ENCODE assay signal across 9 mouse cellular contexts in genomic region chr7:40898096-40898710, GRCm38 (mm10). TPM values are rescaled to one million over a fixed set of nuclear protein-coding genes. Genes with fewer than 3 reads are reported as not detected.
DNase-seq lines count a peak whose midpoint lies in the region; ATAC-seq and TF ChIP-seq lines count a peak whose summit lies in the region.
"Had no signal": no experiment of that assay in that cellular context is flagged by ENCODE, and none has a peak within 500 bp of the region (broad histone marks: within the 10 kb centered on the region; RNA-seq: fewer than 3 reads in every experiment).

Vstm2b (plus strand) TSS chr7:40898328.

- H3K27ac ChIP-seq in testis, adult 2 months (ENCODE audit: control insufficient read depth, insufficient read depth, low read depth, low read length): no peak within 1 kb of the TSS
- H3K27ac ChIP-seq in neural tube, embryonic 12.5 days: no peak within 1 kb of the TSS

- TF ChIP-seq POLR2A in testis, adult 2 months (IDR thresholded peaks at IDR 0.05; ENCODE audit: control insufficient read depth, low read depth, low read length): no peak

- H3K9me3 ChIP-seq in neural tube, embryonic 12.5 days: no peaks in the 10 kb centered on the region

- peak; percentile 10 for ATAC-seq in neural tube, embryonic 12.5 days (ENCODE audit: low FRiP score, low read depth)

- peaks cover 2% of the 10 kb centered on the region for H3K4me1 ChIP-seq in testis, adult 2 months (ENCODE audit: control insufficient read depth, insufficient read depth, low read length)
- peaks cover 23% of the 10 kb centered on the region for H3K4me1 ChIP-seq in neural tube, embryonic 12.5 days

- TF ChIP-seq CTCF in testis, adult 2 months (IDR thresholded peaks at IDR 0.05; ENCODE audit: control insufficient read depth, insufficient read depth, insufficient replicate concordance, low read depth, low read length): no peak

- H3K9ac ChIP-seq in neural tube, embryonic 12.5 days: peak within 1 kb of the TSS; percentile 68

- DNase-seq in frontal cortex, postnatal 10 days (ENCODE audit: low spot score in 2 of 2): peak; percentile 18 to 35
- DNase-seq in frontal cortex, postnatal 36 days (ENCODE audit: low spot score in 2 of 2): no peak
- DNase-seq in testis, postnatal 10 days (ENCODE audit: low spot score): no peak
- DNase-seq in left cerebral cortex, postnatal 25 days (ENCODE audit: low spot score in 2 of 2): no peak
- DNase-seq in Muller cell, postnatal 12 days (ENCODE audit: inconsistent ontology term): no peak
- no peak for DNase-seq in thymus, postnatal 0 days (ENCODE audit: low spot score)

- H3K27me3 ChIP-seq in testis, adult 2 months (ENCODE audit: control insufficient read depth, insufficient read depth, low read length): no peaks in the 10 kb centered on the region; the same call in 1 of the 2 replicates
- H3K27me3 ChIP-seq in neural tube, embryonic 12.5 days (replicated peaks): peaks cover 49% of the 10 kb centered on the region

- H3K4me2 ChIP-seq in neural tube, embryonic 12.5 days (replicated peaks): peak within 1 kb of the TSS; percentile 96

- 2% methylated on average over 33 of the region's 35 CpGs for WGBS in neural tube, embryonic 12.5 days

- H3K36me3 ChIP-seq in testis, adult 2 months (ENCODE audit: control insufficient read depth, insufficient read depth, low read length): no peaks in the 10 kb centered on the region
- no peaks in the 10 kb centered on the region for H3K36me3 ChIP-seq in neural tube, embryonic 12.5 days

- intact Hi-C loops in left cerebral cortex, postnatal 25 days (cut with DNase I): no loop called here

- peak within 1 kb of the TSS; percentile 52 for H3K4me3 ChIP-seq in testis, adult 2 months (ENCODE audit: control insufficient read depth, low read depth, low read length)
- peak within 1 kb of the TSS; percentile 62 for H3K4me3 ChIP-seq in neural tube, embryonic 12.5 days
- H3K4me3 ChIP-seq: erythroblast, embryonic 14.5 days had no signal

RNA-seq across cellular contexts. Expression of gene Vstm2b, which starts in this region (rescaled TPM):
- polyA plus RNA-seq in testis, adult 2 months (2012; rRNA removed): 2.4 and 3.4 TPM in 2 replicates
- total RNA-seq in left cerebral cortex, postnatal 25 days (2021): 10 to 100 TPM; 56.2 to 57.9 TPM
- 12.4 and 12.9 TPM in 2 replicates for polyA plus RNA-seq in neural tube, embryonic 12.5 days (2016; fragmentation: Nextera tagmentation; extraction: Ambion mirVana)
- 0.36 and 0.48 TPM in 2 replicates for polyA plus RNA-seq in thymus, postnatal 0 days (2015; fragmentation: Nextera tagmentation; extraction: Ambion mirVana)
- polyA plus RNA-seq: erythroblast, embryonic 14.5 days had no signal

Comparison
In these comparisons a context has a peak if more than half of its experiments do, and no peak if none do; other contexts are left out.
1. DNase-seq: peak in frontal cortex, postnatal 10 days (2 of 2); none in frontal cortex, postnatal 36 days (0 of 2), testis, postnatal 10 days (single experiment), left cerebral cortex, postnatal 25 days (0 of 2), Muller cell, postnatal 12 days (single experiment) and thymus, postnatal 0 days (single experiment).